Mouse (Mus musculus) embryonic fibroblast, embryonic 13.5 days (primary cell): ENCODE data around the gene Ppargc1a.

Source experiments
- CTCF ChIP-seq: IDR thresholded peaks from 2 replicates; pipeline ENCODE4 v1.5.1; 2011; ENCODE audit warnings: mild to moderate bottlenecking, control low read depth, low read length, moderate library complexity, borderline replicate concordance; ENCODE audit not compliant: insufficient read depth
- POLR2A ChIP-seq: IDR thresholded peaks from 2 replicates; pipeline ENCODE4 v1.6.1; 2011; ENCODE audit warnings: low read depth, mild to moderate bottlenecking, control low read depth, low read length, moderate library complexity

DNA sequence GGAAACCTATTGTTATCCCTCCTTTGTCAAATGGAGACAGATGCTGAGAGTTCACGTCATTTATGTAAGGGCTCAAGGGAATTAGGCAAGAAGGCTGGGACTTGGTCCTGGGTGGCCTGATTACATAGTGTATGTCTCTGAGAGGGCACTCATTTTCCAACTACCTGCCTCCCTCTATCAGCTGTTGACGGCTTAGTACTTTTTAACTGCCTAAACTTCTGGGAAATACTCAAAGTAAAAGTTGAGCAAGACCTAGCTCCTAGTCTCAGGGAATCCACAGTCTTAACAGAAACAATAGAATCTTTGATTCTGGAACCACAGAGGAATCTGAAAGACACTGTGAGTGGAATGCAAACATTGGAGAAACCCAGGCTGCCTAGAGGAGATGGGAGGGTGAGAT is 6.2 kb upstream of the Ppargc1a start:
- no peak for TF ChIP-seq CTCF
- no peak for TF ChIP-seq POLR2A
